Mouse (Mus musculus) naive thymus-derived CD4-positive, alpha-beta T cell, adult 2 months (primary cell): Measurements from ENCODE around the gene Zswim3.

Source experiments
- DNase-seq: peaks from one replicate; pipeline ENCODE4 v3.0.0-alpha.2; 2011; ENCODE audit warnings: low read depth

The Zswim3 gene

DNA sequence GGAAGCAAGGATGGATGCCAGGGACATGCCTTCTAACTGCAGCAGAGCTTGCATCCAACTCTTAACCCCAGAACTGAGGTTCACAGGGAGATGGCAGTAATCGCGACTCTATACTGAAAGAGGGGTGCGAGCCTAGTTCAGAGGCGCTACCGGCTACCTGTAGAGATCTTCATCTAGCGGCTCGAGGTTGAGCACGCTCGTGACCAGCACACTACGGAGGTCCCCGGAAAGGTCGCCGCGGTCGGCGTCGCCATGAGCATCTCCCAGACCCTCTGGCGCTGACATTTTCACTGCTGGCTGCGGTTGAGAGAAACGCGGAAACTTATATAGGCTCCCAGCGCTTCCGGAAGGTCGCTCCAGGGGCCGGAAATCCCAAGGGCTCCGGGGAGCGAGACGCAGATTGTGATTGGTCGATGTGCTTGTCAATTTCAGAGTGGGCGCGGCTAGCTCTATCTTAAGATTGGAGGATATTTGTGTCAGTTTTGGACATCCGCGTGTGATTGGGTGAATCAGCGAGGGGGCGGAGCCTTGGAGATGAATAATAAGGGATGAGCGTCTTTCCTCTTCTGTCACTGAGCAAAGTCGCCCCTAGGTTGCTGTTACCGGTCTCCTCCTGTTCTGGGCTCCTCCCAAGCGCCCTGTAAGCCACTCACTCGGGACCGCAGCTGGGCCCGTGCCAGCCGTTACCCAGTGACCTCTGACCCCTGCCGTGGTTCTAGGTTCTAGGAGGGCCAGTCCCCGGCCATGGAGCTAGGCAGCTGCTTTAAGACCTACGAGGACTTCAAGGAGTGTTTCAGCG lies at the start of gene Zswim3, which contains the start of gene Acot8:
Gene Zswim3 (plus strand): TSS at position 566 of the 799 bp plus-strand sequence.
Gene Acot8 (minus strand): TSS at position 350 of the 799 bp plus-strand sequence.
- peak; percentile 100 for DNase-seq

- DNase-seq = no peak
Observed at GRCm38 (mm10) chr2:164757841-164758240, 47.1 kb upstream of the Zswim3 start.

DNA sequence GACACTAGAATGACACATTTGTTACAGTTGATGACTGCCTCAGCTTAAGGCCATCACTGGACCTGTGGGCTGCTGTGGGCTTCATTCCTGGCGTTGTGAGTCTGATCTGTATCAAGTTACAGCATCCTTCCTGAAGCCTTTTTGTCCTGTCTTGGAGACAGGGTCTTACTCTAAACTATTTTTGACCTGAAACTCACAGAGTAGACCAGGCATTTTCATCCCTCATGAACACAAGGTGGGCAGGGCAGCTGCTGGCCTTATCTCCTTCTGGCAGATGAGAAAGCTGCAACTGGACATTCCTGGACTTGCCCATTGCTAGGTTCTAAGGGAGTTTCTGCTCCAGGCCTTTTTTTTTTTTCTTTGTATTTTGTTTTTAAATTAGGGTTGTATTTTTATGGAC lies 46.2 kb upstream of the Zswim3 start:
- DNase-seq = no peak

- DNase-seq = no peak
Observed at GRCm38 (mm10) chr2:164760059-164760833, 44.7 kb upstream of the Zswim3 start.

GRCm38 (mm10) chr2:164761502-164761901 lies 43.4 kb upstream of the Zswim3 start:
- no peak for DNase-seq

DNA sequence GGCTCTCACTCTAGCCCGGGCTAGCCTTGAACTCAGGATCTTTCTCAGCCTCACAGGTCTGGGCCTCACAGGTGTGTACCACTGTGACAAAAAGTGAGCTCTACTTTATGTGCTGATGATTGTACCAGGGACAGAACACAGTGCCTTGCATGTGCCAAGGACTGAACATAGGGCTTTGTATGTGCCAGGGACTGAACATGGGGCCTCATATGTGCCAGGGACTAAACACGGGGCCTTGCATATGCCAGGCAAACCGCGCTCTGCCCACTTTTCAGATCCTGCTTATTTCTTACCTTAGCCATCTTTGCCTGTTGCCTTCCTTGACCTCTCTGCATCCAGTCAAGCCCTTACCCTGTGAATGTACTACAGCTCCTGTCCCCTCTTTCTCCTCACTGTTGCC lies 42.9 kb upstream of the Zswim3 start:
- no peak for DNase-seq

DNA sequence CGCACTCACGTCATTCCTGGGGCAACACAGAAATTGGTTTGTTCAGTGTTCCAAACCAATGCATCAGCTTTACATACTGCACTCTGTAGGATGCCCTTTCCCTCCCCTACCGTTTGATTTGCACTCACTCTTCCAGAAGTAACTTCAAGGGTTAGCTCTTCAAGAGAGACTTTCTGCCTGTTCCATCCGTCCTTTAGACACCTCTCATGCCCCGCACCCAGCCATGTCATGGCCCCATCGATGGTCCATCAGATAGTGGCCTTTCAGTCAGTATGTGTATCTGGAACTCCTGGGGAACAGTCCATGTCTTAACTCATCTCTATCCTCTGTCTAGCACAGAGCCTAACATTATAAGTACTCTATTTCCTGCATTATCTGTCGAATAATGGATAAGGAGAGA lies 42.3 kb upstream of the Zswim3 start:
- DNase-seq = no peak

GRCm38 (mm10) chr2:164765841-164766240 lies 39.1 kb upstream of the Zswim3 start:
- no peak for DNase-seq

- no peak for DNase-seq
Observed at GRCm38 (mm10) chr2:164767812-164768540, 36.9 kb upstream of the Zswim3 start.

DNA sequence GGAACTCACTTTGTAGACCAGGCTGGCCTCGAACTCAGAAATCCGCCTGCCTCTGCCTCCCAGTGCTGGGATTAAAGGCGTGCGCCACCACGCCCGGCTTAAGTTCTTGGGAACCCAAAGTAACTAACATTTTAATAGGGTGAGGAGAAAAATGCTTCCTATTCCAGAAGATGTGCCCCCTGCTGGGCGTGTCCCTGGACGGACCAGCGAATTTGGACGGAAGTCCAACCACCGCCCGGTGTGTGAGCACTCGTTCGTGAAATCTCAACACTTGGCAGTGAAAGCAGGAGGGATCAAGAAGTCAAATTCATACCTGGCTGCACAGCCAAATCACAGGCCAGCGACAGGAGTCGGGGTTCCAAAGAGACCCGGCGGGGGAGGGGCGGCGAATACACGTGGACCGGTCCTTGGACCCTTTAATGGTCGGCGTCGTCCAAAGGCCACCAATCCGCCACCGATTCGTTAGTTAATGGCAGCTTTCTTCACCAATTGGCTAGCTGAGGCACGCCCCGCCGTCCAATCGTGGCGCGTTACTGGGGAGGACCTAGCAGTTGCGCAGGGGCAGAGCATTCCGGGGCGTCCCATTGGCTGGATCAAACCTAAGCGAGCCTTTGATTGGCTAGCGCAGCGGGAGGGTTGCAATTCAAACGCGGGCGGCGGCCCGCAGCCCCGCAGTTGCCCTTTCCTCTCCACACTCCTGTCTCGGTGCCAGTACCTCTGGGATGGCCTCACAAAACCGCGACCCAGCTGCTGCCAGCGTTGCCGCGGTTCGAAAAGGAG lies 35.5 kb upstream of the Zswim3 start, which contains the start of gene Ube2c:
Gene Ube2c (plus strand): TSS at position 641 of the 780 bp plus-strand sequence.
- peak; percentile 97 for DNase-seq

GRCm38 (mm10) chr2:164770279-164770678 lies 34.6 kb upstream of the Zswim3 start:
- DNase-seq = peak; percentile 46

GRCm38 (mm10) chr2:164771123-164771522 lies 33.8 kb upstream of the Zswim3 start:
- DNase-seq = no peak

GRCm38 (mm10) chr2:164773229-164773988 lies 31.5 kb upstream of the Zswim3 start:
- no peak for DNase-seq

- DNase-seq = no peak
Observed at GRCm38 (mm10) chr2:164773989-164774364, 30.9 kb upstream of the Zswim3 start.

GRCm38 (mm10) chr2:164776130-164776529 lies 28.8 kb upstream of the Zswim3 start:
- DNase-seq = no peak

DNA sequence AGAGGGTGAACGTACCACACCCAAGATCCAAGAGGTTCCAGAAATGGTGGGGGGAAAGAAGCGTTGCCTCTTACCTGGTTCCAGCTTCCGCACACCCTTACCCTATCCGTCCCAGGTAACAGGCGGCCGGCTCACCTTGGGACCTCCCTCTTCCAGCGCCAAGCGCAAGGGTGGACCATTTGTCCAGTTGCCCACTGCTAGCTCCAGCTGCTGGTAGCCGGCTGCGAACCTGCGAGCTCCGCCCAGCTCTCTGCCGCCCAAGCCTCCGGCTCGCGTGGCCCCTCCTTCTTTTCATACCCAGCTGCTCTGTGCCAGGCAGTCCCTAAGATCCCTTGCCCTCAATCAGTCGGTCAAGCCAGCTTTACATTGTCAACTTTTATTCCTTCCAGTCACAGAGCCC lies 28.1 kb upstream of the Zswim3 start:
- DNase-seq = no peak

GRCm38 (mm10) chr2:164777246-164778014 lies 27.5 kb upstream of the Zswim3 start:
- DNase-seq = no peak

DNA sequence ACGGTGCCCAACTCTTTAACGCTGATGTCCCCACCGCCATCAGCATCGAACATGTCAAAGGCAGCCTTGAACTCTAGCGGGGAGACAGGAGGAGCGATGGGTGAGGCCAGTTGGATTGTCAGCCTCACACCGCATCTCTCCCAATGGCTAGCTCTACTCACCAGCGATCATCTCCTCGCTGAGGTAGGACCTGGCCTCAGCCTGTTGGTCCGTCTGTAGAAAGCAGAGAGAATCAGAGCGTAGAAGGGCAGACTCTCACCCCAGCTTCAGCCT lies 26.9 kb upstream of the Zswim3 start:
- DNase-seq = no peak

GRCm38 (mm10) chr2:164778809-164779208 lies 26.1 kb upstream of the Zswim3 start:
- no peak for DNase-seq

DNA sequence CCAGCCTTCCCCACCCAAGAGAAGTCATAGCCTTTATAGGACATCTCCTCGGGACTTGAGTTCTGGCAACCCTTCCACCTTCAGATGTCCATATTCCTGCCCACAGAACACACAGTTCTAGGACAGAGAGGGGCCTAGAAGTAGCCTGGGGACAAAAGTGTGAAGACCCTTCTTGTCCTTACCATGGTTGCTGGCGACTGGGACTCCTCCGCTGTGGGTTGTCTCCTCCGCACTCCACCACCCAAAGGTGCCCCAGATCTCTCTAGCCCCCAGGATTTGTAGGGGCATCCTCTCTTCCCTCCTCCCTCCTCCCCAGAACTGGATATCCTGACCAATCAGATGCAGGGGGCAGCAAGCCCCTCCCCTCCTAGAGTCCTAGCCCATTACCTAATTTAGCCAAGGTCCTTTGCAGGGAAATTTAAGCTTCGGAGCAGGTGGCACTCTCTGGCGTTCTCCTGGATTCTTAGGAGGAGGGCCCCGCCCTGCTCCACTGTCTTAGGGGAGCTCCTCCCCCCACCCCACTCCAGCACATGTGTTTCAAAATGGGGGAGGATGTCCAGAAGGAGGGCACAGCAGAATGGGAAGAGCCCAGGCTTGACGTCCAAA lies 25.3 kb upstream of the Zswim3 start, which contains the start of gene Tnnc2:
Gene Tnnc2 (minus strand): TSS at position 487 of the 606 bp plus-strand sequence.
- no peak for DNase-seq
